Mouse (Mus musculus): ENCODE measurements around the gene Tomm20. TPM values are rescaled to one million over a fixed set of nuclear protein-coding genes. Genes with fewer than 3 reads are reported as not detected.

Gene Tomm20
- polyA plus RNA-seq, 1 experiment from 2014 or later = 278 TPM

- Histone ChIP-seq H3K9ac (ENCODE audit: low read depth, low read length) (no peak overlapping the region), H3K9me3 (ENCODE audit: control insufficient read depth) (no peaks in the 10 kb centered on the region), H3K4me2 (replicated peaks; ENCODE audit: low read depth) (no peak overlapping the region), H3K27ac (ENCODE audit: low read depth, low read length) (no peak overlapping the region), H3K36me3 (ENCODE audit: control insufficient read depth, insufficient read depth) (peaks cover 44% of the 10 kb centered on the region), H3K4me1 (replicated peaks; ENCODE audit: control insufficient read depth, insufficient read depth, low read length) (0 out of 2 replicates have a peak, but pooled peaks cover 4% of the 10 kb centered on the region), H3K4me3 (ENCODE audit: low read depth, low read length) (no peak overlapping the region), H3K27me3 (replicated peaks; ENCODE audit: control insufficient read depth, insufficient read depth, low read length) (no peaks in the 10 kb centered on the region)
- 93% methylated on average over 6 of the region's 6 CpGs for whole genome bisulfite sequencing
- no peak for ATAC-seq
- no peak for TF ChIP-seq CTCF (IDR thresholded peaks at IDR 0.05; ENCODE audit: low read depth)
These were observed 22.5 kb upstream of the Tomm20 start for GRCm38 (mm10) chr8:126968107-126968506.

- Histone ChIP-seq H3K27me3 (replicated peaks; ENCODE audit: control insufficient read depth, insufficient read depth, low read length) (no peaks in the 10 kb centered on the region), H3K4me2 (replicated peaks; ENCODE audit: low read depth) (no peak overlapping the region), H3K9me3 (ENCODE audit: control insufficient read depth) (no peaks in the 10 kb centered on the region), H3K4me1 (replicated peaks; ENCODE audit: control insufficient read depth, insufficient read depth, low read length) (0 out of 2 replicates have a peak, but pooled peaks cover 2% of the 10 kb centered on the region), H3K27ac (ENCODE audit: low read depth, low read length) (no peak overlapping the region), H3K36me3 (ENCODE audit: control insufficient read depth, insufficient read depth) (peaks cover 67% of the 10 kb centered on the region), H3K9ac (ENCODE audit: low read depth, low read length) (no peak overlapping the region), H3K4me3 (ENCODE audit: low read depth, low read length) (no peak overlapping the region)
- no peak for TF ChIP-seq CTCF (IDR thresholded peaks at IDR 0.05; ENCODE audit: low read depth)
- ATAC-seq = no peak
- 52% methylated on average over 6 of the region's 6 CpGs for WGBS
These were observed 19.6 kb upstream of the Tomm20 start for GRCm38 (mm10) chr8:126965246-126965645.

- no peak for ATAC-seq
- Histone ChIP-seq H3K4me3 (ENCODE audit: low read depth, low read length) (no peak overlapping the region), H3K4me1 (replicated peaks; ENCODE audit: control insufficient read depth, insufficient read depth, low read length) (no peaks in the 10 kb centered on the region), H3K27me3 (replicated peaks; ENCODE audit: control insufficient read depth, insufficient read depth, low read length) (no peaks in the 10 kb centered on the region), H3K9ac (ENCODE audit: low read depth, low read length) (no peak overlapping the region), H3K27ac (ENCODE audit: low read depth, low read length) (no peak overlapping the region), H3K36me3 (ENCODE audit: control insufficient read depth, insufficient read depth) (peaks cover 74% of the 10 kb centered on the region), H3K9me3 (ENCODE audit: control insufficient read depth) (no peaks in the 10 kb centered on the region), H3K4me2 (replicated peaks; ENCODE audit: low read depth) (no peak overlapping the region)
- TF ChIP-seq CTCF (IDR thresholded peaks at IDR 0.05; ENCODE audit: low read depth) = no peak
- WGBS = 91% methylated on average over 1 of the region's 1 CpGs
These were observed 17.2 kb upstream of the Tomm20 start for GRCm38 (mm10) chr8:126962871-126963270.

- ATAC-seq = no peak
- WGBS = 97% methylated on average over 3 of the region's 3 CpGs
These were observed 15.9 kb upstream of the Tomm20 start for GRCm38 (mm10) chr8:126961516-126961915.

GRCm38 (mm10) chr8:126951900-126952636 lies 6.4 kb upstream of the Tomm20 start:
- Histone ChIP-seq H3K27me3 (replicated peaks; ENCODE audit: control insufficient read depth, insufficient read depth, low read length) (no peaks in the 10 kb centered on the region), H3K4me2 (replicated peaks; ENCODE audit: low read depth) (no peak overlapping the region; the same call in 1 of the 2 replicates), H3K4me1 (replicated peaks; ENCODE audit: control insufficient read depth, insufficient read depth, low read length) (no peaks in the 10 kb centered on the region), H3K27ac (ENCODE audit: low read depth, low read length) (peak overlapping the region; percentile 68), H3K9ac (ENCODE audit: low read depth, low read length) (no peak overlapping the region), H3K4me3 (ENCODE audit: low read depth, low read length) (no peak overlapping the region), H3K9me3 (ENCODE audit: control insufficient read depth) (no peaks in the 10 kb centered on the region), H3K36me3 (ENCODE audit: control insufficient read depth, insufficient read depth) (peaks cover 56% of the 10 kb centered on the region)
- peak; percentile 90 for ATAC-seq
- no peak for TF ChIP-seq CTCF (IDR thresholded peaks at IDR 0.05; ENCODE audit: low read depth)
- 54% methylated on average over 11 of the region's 11 CpGs for WGBS

More at GRCm38 (mm10) chr8:126961516-126961915, 15.9 kb upstream of the Tomm20 start:
- no peak for TF ChIP-seq CTCF (IDR thresholded peaks at IDR 0.05; ENCODE audit: low read depth)
- H3K4me3 ChIP-seq (ENCODE audit: low read depth, low read length) = no peak overlapping the region
- no peaks in the 10 kb centered on the region for H3K27me3 ChIP-seq (replicated peaks; ENCODE audit: control insufficient read depth, insufficient read depth, low read length)
- H3K27ac ChIP-seq (ENCODE audit: low read depth, low read length) = no peak overlapping the region
- H3K4me2 ChIP-seq (replicated peaks; ENCODE audit: low read depth) = no peak overlapping the region
- no peaks in the 10 kb centered on the region for H3K9me3 ChIP-seq (ENCODE audit: control insufficient read depth)
- H3K36me3 ChIP-seq (ENCODE audit: control insufficient read depth, insufficient read depth) = peaks cover 72% of the 10 kb centered on the region
- H3K4me1 ChIP-seq (replicated peaks; ENCODE audit: control insufficient read depth, insufficient read depth, low read length) = no peaks in the 10 kb centered on the region
- H3K9ac ChIP-seq (ENCODE audit: low read depth, low read length) = no peak overlapping the region

- Histone ChIP-seq H3K27ac (ENCODE audit: low read depth, low read length) (no peak overlapping the region), H3K36me3 (ENCODE audit: control insufficient read depth, insufficient read depth) (peaks cover 42% of the 10 kb centered on the region)
These were observed 3.9 kb upstream of the Tomm20 start for GRCm38 (mm10) chr8:126949527-126949926.

More at GRCm38 (mm10) chr8:126949527-126949926, 3.9 kb upstream of the Tomm20 start:
- Histone ChIP-seq H3K4me2 (replicated peaks; ENCODE audit: low read depth) (no peak overlapping the region), H3K9ac (ENCODE audit: low read depth, low read length) (no peak overlapping the region), H3K4me3 (ENCODE audit: low read depth, low read length) (no peak overlapping the region), H3K4me1 (replicated peaks; ENCODE audit: control insufficient read depth, insufficient read depth, low read length) (no peaks in the 10 kb centered on the region), H3K9me3 (ENCODE audit: control insufficient read depth) (no peaks in the 10 kb centered on the region), H3K27me3 (replicated peaks; ENCODE audit: control insufficient read depth, insufficient read depth, low read length) (no peaks in the 10 kb centered on the region)
- WGBS = 74% methylated on average over 2 of the region's 2 CpGs
- TF ChIP-seq CTCF (IDR thresholded peaks at IDR 0.05; ENCODE audit: low read depth) = peak; percentile 57
- no peak for ATAC-seq

All from intestine, postnatal 0 days (tissue).